Mouse (Mus musculus) CH12.LX (cell line): Measurements from ENCODE around the gene Srp14. TPM values are rescaled to one million over a fixed set of nuclear protein-coding genes. Genes with fewer than 3 reads are reported as not detected.

Source experiments
- DNase-seq: peaks from one replicate; pipeline ENCODE4 v3.0.0-alpha.2; 2013; ENCODE audit errors: extremely low read depth
- H3K27ac ChIP-seq: 2 replicates; pipeline ENCODE4 v1.5.1; 2012; ENCODE audit warnings: low read depth, mild to moderate bottlenecking, control low read depth, moderate library complexity; ENCODE audit not compliant: insufficient read depth
- H3K27me3 ChIP-seq: replicated peaks from 2 replicates; pipeline ENCODE3; 2012; ENCODE audit warnings: inconsistent platforms
- H3K36me3 ChIP-seq, 2 experiments: replicated peaks in 1 of 2; 2 replicates each; pipeline versions ENCODE3 to v1.6.1; 2012; ENCODE audit warnings: inconsistent platforms in 1 of 2, low read length in 1 of 2, mild to moderate bottlenecking in 1 of 2, mixed read lengths in 1 of 2, moderate library complexity in 1 of 2; ENCODE audit not compliant: control insufficient read depth in 1 of 2, insufficient read depth in 1 of 2
- H3K4me1 ChIP-seq, 2 experiments: 2 replicates each; pipeline ENCODE4 v1.6.1; 2012; ENCODE audit warnings: inconsistent platforms in 1 of 2, moderate library complexity in 1 of 2; ENCODE audit not compliant: insufficient read depth in 2 of 2, control insufficient read depth in 1 of 2
- H3K4me2 ChIP-seq: 2 replicates; pipeline ENCODE4 v1.6.1; 2012; ENCODE audit warnings: low read depth, mild to moderate bottlenecking, control low read depth; ENCODE audit not compliant: poor library complexity, insufficient read depth, severe bottlenecking
- H3K4me3 ChIP-seq, 3 experiments: fragments of 150-350 bp in 1 of 3; sonication (generic) in 1 of 3; replicated peaks in 1 of 3; 2 replicates each; pipeline versions ENCODE3 to v1.5.1; 2011 to 2012; ENCODE audit warnings: low read depth in 2 of 3, low read length in 2 of 3, mild to moderate bottlenecking in 2 of 3, moderate library complexity in 2 of 3, control low read depth in 1 of 3, improper control_type of control experiment in 1 of 3, inconsistent platforms in 1 of 3, mixed read lengths in 1 of 3; ENCODE audit not compliant: poor library complexity in 1 of 3
- H3K79me2 ChIP-seq: replicated peaks from 2 replicates; pipeline ENCODE4 v1.6.1; 2012; ENCODE audit warnings: mild to moderate bottlenecking, moderate library complexity; ENCODE audit not compliant: control insufficient read depth, poor library complexity, insufficient read depth, severe bottlenecking; ENCODE audit errors: extremely low read depth
- H3K9ac ChIP-seq: 2 replicates; pipeline ENCODE4 v1.6.1; 2012; ENCODE audit warnings: low read depth, mild to moderate bottlenecking, control low read depth, moderate library complexity; ENCODE audit not compliant: insufficient read depth
- H3K9me3 ChIP-seq: replicated peaks from 2 replicates; pipeline ENCODE3; 2012; ENCODE audit warnings: low read length, inconsistent platforms, mixed read lengths
- BHLHE40 ChIP-seq: IDR thresholded peaks from 2 replicates; pipeline ENCODE4 v1.6.1; 2011; ENCODE audit warnings: mild to moderate bottlenecking, low read depth, low read length, improper control_type of control experiment
- CHD1 ChIP-seq: IDR thresholded peaks from 2 replicates; pipeline ENCODE4 v1.6.1; 2012; ENCODE audit warnings: low read depth, low read length, improper control_type of control experiment, inconsistent platforms
- CHD2 ChIP-seq: IDR thresholded peaks from 2 replicates; pipeline ENCODE4 v1.6.1; 2011; ENCODE audit warnings: low read length, improper control_type of control experiment
- CTCF ChIP-seq, 2 experiments: IDR thresholded peaks in 1 of 2; conservative IDR thresholded peaks in 1 of 2; 2 replicates each; pipeline ENCODE4 v1.5.1; 2011 to 2012; ENCODE audit warnings: low read depth in 2 of 2, low read length in 2 of 2, improper control_type of control experiment in 1 of 2, inconsistent platforms in 1 of 2, mild to moderate bottlenecking in 1 of 2, moderate library complexity in 1 of 2
- E2F4 ChIP-seq: IDR thresholded peaks from 2 replicates; pipeline ENCODE4 v1.6.1; 2011; ENCODE audit warnings: low read depth, low read length, improper control_type of control experiment; ENCODE audit not compliant: insufficient replicate concordance
- ELF1 ChIP-seq: IDR thresholded peaks from 2 replicates; pipeline ENCODE4 v1.6.1; 2014; ENCODE audit warnings: low read depth, mild to moderate bottlenecking, inconsistent platforms, low read length, improper control_type of control experiment
- EP300 ChIP-seq: IDR thresholded peaks from 2 replicates; pipeline ENCODE4 v1.6.1; 2011; ENCODE audit warnings: low read length, improper control_type of control experiment
- ETS1 ChIP-seq: conservative IDR thresholded peaks from 2 replicates; pipeline ENCODE4 v1.6.1; 2012; ENCODE audit warnings: low read depth, mild to moderate bottlenecking, inconsistent platforms, low read length, improper control_type of control experiment, moderate library complexity
- GABPA ChIP-seq: IDR thresholded peaks from 2 replicates; pipeline ENCODE4 v1.6.1; 2012; ENCODE audit warnings: low read depth, low read length, improper control_type of control experiment, inconsistent platforms; ENCODE audit not compliant: insufficient replicate concordance
- HCFC1 ChIP-seq: IDR thresholded peaks from 2 replicates; pipeline ENCODE4 v1.6.1; 2012; ENCODE audit warnings: low read depth, mild to moderate bottlenecking, inconsistent platforms, low read length, improper control_type of control experiment
- IRF4 ChIP-seq: IDR thresholded peaks from 2 replicates; pipeline ENCODE4 v1.6.1; 2014; ENCODE audit warnings: low read depth, mild to moderate bottlenecking, inconsistent platforms, low read length, improper control_type of control experiment
- JUN ChIP-seq: IDR thresholded peaks from 2 replicates; pipeline ENCODE4 v1.6.1; 2011; ENCODE audit warnings: low read depth, mild to moderate bottlenecking, low read length, improper control_type of control experiment, moderate library complexity; ENCODE audit not compliant: insufficient read depth
- JUND ChIP-seq: conservative IDR thresholded peaks from 2 replicates; pipeline ENCODE4 v1.6.1; 2011; ENCODE audit warnings: low read depth, low read length, improper control_type of control experiment
- KAT2A ChIP-seq: IDR thresholded peaks from 2 replicates; pipeline ENCODE4 v1.6.1; 2012; ENCODE audit warnings: low read length, improper control_type of control experiment, inconsistent platforms; ENCODE audit not compliant: insufficient replicate concordance
- MAFK ChIP-seq: IDR thresholded peaks from 2 replicates; pipeline ENCODE4 v1.6.1; 2011; ENCODE audit warnings: low read length, improper control_type of control experiment; ENCODE audit not compliant: insufficient replicate concordance
- MAX ChIP-seq: IDR thresholded peaks from 2 replicates; pipeline ENCODE4 v1.6.1; 2011; ENCODE audit warnings: low read length, improper control_type of control experiment
- MAZ ChIP-seq: IDR thresholded peaks from 2 replicates; pipeline ENCODE4 v1.6.1; 2012; ENCODE audit warnings: low read depth, mild to moderate bottlenecking, inconsistent platforms, low read length, improper control_type of control experiment, moderate library complexity
- MEF2A ChIP-seq: IDR thresholded peaks from 2 replicates; pipeline ENCODE4 v1.6.1; 2014; ENCODE audit warnings: low read depth, mild to moderate bottlenecking, inconsistent platforms, low read length, improper control_type of control experiment, borderline replicate concordance
- MXI1 ChIP-seq: IDR thresholded peaks from 2 replicates; pipeline ENCODE4 v1.6.1; 2011; ENCODE audit warnings: mild to moderate bottlenecking, low read depth, low read length, improper control_type of control experiment
- MYC ChIP-seq: IDR thresholded peaks from 2 replicates; pipeline ENCODE4 v1.6.1; 2011; ENCODE audit warnings: low read depth, mild to moderate bottlenecking, improper control_type of control experiment, low read length
- NELFE ChIP-seq: IDR thresholded peaks from 2 replicates; pipeline ENCODE4 v1.6.1; 2011; ENCODE audit warnings: low read depth, low read length, improper control_type of control experiment
- NRF1 ChIP-seq: IDR thresholded peaks from 2 replicates; pipeline ENCODE4 v1.6.1; 2014; ENCODE audit warnings: low read depth, mild to moderate bottlenecking, inconsistent platforms, low read length, improper control_type of control experiment, moderate library complexity
- PAX5 ChIP-seq: IDR thresholded peaks from 2 replicates; pipeline ENCODE4 v1.6.1; 2012; ENCODE audit warnings: low read length, inconsistent platforms, mixed read lengths
- POLR2A ChIP-seq: IDR thresholded peaks from 2 replicates; pipeline ENCODE4 v1.6.1; 2011; ENCODE audit warnings: low read depth, mild to moderate bottlenecking, improper control_type of control experiment, low read length
- RAD21 ChIP-seq: IDR thresholded peaks from 2 replicates; pipeline ENCODE4 v1.6.1; 2011; ENCODE audit warnings: low read depth, mild to moderate bottlenecking, low read length, improper control_type of control experiment, moderate library complexity
- RCOR1 ChIP-seq: conservative IDR thresholded peaks from 2 replicates; pipeline ENCODE4 v1.6.1; 2012; ENCODE audit warnings: low read depth, mild to moderate bottlenecking, inconsistent platforms, low read length, improper control_type of control experiment
- SIN3A ChIP-seq: IDR thresholded peaks from 2 replicates; pipeline ENCODE4 v1.6.1; 2012; ENCODE audit warnings: low read length, improper control_type of control experiment, inconsistent platforms
- SMC3 ChIP-seq: IDR thresholded peaks from 2 replicates; pipeline ENCODE4 v1.6.1; 2011; ENCODE audit warnings: low read depth, low read length, improper control_type of control experiment
- TBP ChIP-seq: conservative IDR thresholded peaks from 2 replicates; pipeline ENCODE4 v1.6.1; 2011; ENCODE audit warnings: low read depth, low read length, improper control_type of control experiment
- UBTF ChIP-seq: IDR thresholded peaks from 2 replicates; pipeline ENCODE4 v1.6.1; 2012; ENCODE audit warnings: low read depth, mild to moderate bottlenecking, inconsistent platforms, low read length, improper control_type of control experiment, moderate library complexity
- USF1 ChIP-seq: IDR thresholded peaks from 2 replicates; pipeline ENCODE4 v1.6.1; 2014; ENCODE audit warnings: low read depth, mild to moderate bottlenecking, inconsistent platforms, low read length, improper control_type of control experiment
- USF2 ChIP-seq: conservative IDR thresholded peaks from 2 replicates; pipeline ENCODE4 v1.6.1; 2011; ENCODE audit warnings: low read depth, low read length, improper control_type of control experiment
- ZC3H11A ChIP-seq: IDR thresholded peaks from 2 replicates; pipeline ENCODE4 v1.6.1; 2012; ENCODE audit warnings: low read depth, mild to moderate bottlenecking, inconsistent platforms, low read length, improper control_type of control experiment
- ZKSCAN1 ChIP-seq: IDR thresholded peaks from 2 replicates; pipeline ENCODE4 v1.6.1; 2012; ENCODE audit warnings: low read depth, inconsistent platforms, low read length, improper control_type of control experiment, borderline replicate concordance
- ZMIZ1 ChIP-seq: IDR thresholded peaks from 2 replicates; pipeline ENCODE4 v1.6.1; 2012; ENCODE audit warnings: low read depth, mild to moderate bottlenecking, inconsistent platforms, low read length, improper control_type of control experiment
- ZNF384 ChIP-seq: IDR thresholded peaks from 2 replicates; pipeline ENCODE4 v1.6.1; 2012; ENCODE audit warnings: low read depth, low read length, improper control_type of control experiment, inconsistent platforms
- dilution Hi-C: fragments of 300-500 bp; cut with MboI; formaldehyde crosslinking; loops from 2 replicates; pipeline ENCODE4 v1.14.3; 2020; ENCODE audit warnings: low sequenced_read_pairs; ENCODE audit not compliant: extremely low pct_unique_long_range_greater_than_20kb, extremely low pct_ligation_motif_present
- in situ Hi-C: fragments of 300-500 bp; cut with MboI; formaldehyde crosslinking; loops from 3 replicates; pipeline ENCODE4 v1.14.3; 2019; ENCODE audit warnings: low sequenced_read_pairs, low pct_ligation_motif_present, low pct_unique_long_range_greater_than_20kb, mixed read lengths
- polyA plus RNA-seq: library from polyadenylated mRNA; unstranded; fragments of >175 nt; gene quantifications from 2 replicates; pipeline ENCODE4 v1.2.1, GENCODE M21; 2012; ENCODE audit warnings: low read depth; ENCODE audit not compliant: insufficient read length
- total RNA-seq, 2 experiments: library from RNA; depleted of rRNA; stranded (reverse); fragments of 300-350 nt in 1 of 2; fragments of >200 nt in 1 of 2; gene quantifications; 2 replicates each; pipeline ENCODE4 v1.2.3; 2012 to 2014

Srp14 gene
- total and polyA plus RNA-seq, 3 experiments, result 139 to 215 (median 151) TPM

DNA sequence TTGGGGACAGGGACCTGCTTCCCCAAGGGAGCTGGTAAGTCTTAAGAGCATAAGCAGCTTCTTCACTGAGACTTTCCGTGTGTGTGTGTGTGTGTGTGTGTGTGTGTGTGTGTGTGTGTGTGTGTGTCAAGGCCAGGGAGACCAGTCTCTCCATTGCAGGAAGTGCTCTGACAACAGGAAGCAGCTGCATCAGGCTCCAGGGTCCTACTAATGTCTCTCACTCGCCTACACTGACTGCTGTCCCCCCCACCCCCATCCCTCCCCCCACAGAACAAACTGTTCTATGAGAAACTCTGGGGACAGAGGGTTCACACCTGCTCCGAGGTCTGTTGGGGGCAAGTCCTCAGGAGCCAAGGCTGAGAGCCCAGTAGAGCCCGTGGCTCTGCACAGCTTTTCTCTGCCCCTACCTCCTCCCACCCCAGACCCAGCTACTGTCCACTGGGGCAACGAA is 11.8 kb upstream of the Srp14 start (continued):
- peak; percentile 42 for TF ChIP-seq MXI1

DNA sequence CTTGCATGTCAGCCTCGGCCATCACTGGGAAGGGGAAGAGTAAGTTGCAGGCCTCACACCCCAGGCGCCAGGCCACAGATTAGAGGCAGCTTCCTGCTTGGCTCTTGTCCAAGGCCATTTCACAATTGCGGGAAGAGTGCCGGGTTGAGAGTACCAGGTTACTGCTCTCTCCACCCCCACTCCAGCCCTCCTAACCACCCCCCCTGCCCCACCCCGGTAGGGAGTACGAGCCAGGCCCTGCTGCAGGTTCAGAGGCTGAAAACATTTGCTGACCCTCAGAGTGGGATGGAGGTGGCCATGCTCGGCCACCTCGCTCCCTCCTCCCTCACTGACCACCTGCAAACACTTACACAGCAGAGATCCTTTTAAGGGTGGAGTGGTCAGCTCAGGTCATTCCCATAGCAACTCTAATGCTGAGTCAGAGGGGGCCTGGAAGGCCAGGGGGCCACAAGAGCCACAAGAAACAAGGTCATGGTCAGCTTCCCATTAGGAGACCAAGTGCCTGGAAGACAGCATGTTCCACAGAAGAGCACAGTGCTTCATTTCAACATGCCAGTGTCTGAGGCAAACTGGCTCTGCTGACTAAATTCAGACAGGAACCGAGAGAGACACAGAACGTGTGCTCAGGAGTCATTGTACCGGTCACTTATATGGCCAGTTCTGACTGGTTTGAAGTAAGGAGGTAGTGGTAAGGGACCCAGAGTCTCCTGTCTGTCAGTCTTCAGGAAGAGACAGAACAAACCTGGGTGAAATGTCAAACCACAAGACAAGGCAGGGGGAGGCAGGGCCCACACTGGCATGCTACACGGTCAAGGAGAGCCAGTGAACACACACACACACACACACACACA is 11.0 kb upstream of the Srp14 start:
- Histone ChIP-seq H3K9ac (no peak overlapping the region), H3K36me3 (no peaks in the 10 kb centered on the region), H3K4me3 (no peak overlapping the region), H3K9me3 (peaks cover 11% of the 10 kb centered on the region), H3K4me1 (peaks cover 26 to 55% of the 10 kb centered on the region in 2 experiments), H3K27ac (peak overlapping the region; percentile 53), H3K4me2 (peak overlapping the region; percentile 39), H3K79me2 (no peaks in the 10 kb centered on the region), H3K27me3 (no peaks in the 10 kb centered on the region)
- in situ Hi-C loops (loop anchor here (25.0 kb wide), 2 partner anchors 247 to 397 kb away; partner anchors contain the start of genes Inafm2 and Plcb2), dilution Hi-C loops (no loop called here)
- peak; percentile 61 for DNase-seq
- TF ChIP-seq NELFE (no peak), MYC (peak; percentile 67), HCFC1 (no peak), NRF1 (no peak), BHLHE40 (peak; percentile 85), CHD1 (no peak), KAT2A (no peak), MAZ (no peak), TBP (0 out of 2 replicates have a peak, but pooled peaks have one; percentile 31), ZNF384 (no peak), USF1 (no peak), MEF2A (0 out of 2 replicates have a peak, but pooled peaks have one; percentile 39), RCOR1 (peak; percentile 68; the same call in 1 of the 2 replicates), RAD21 (no peak; the same call in 1 of the 2 replicates), ZMIZ1 (no peak), PAX5 (no peak), UBTF (no peak), MXI1 (no peak), IRF4 (peak; percentile 91), GABPA (no peak), SMC3 (no peak), CHD2 (no peak), MAX (peak; percentile 61), ZC3H11A (no peak), USF2 (no peak), ELF1 (no peak), E2F4 (no peak), ZKSCAN1 (no peak), EP300 (peak; percentile 82), JUND (peak; percentile 35; the same call in 1 of the 2 replicates), JUN (no peak; the same call in 1 of the 2 replicates), SIN3A (no peak), CTCF (conservative IDR thresholded peaks at IDR 0.05 in 1 of 2, IDR thresholded peaks at IDR 0.05 in 1 of 2; ENCODE audit: low read depth in 2 of 2, low read length in 2 of 2) (no peak), POLR2A (0 out of 2 replicates have a peak, but pooled peaks have one; percentile 3), MAFK (no peak), ETS1 (no peak; the same call in 1 of the 2 replicates)
